13 mouse cellular contexts compared by ENCODE assay signal in genomic region chr10:112746683-112747082, GRCm38 (mm10).
A peak's percentile ranks its signal among the peaks of the same experiment; 100 is the strongest.
DNase-seq lines count a peak whose midpoint lies in the region; ATAC-seq and TF ChIP-seq lines count a peak whose summit lies in the region.
"Had no signal": no experiment of that assay in that cellular context is flagged by ENCODE, and none has a peak within 500 bp of the region (broad histone marks: within the 10 kb centered on the region; RNA-seq: fewer than 3 reads in every experiment).

No protein-coding gene starts in this region.

- intact Hi-C loops in left cerebral cortex, adult 2 months (cut with DNase I) = loop anchor here (10.0 kb wide), 1 partner anchor 262 kb away; no protein-coding TSS in a partner anchor
- intact Hi-C loops in left cerebral cortex, postnatal 36 days (cut with DNase I) = no loop called here
- intact Hi-C loops in left cerebral cortex, postnatal 14 days (cut with DNase I) = loop anchor here (2.0 kb wide), 1 partner anchor 544 kb away; no protein-coding TSS in a partner anchor

- no peak overlapping the region for H3K4me3 ChIP-seq in heart, postnatal 0 days (ENCODE audit: low read depth, low read length)
- H3K4me3 ChIP-seq in left cerebral cortex, adult 2 months = no peak overlapping the region
- H3K4me3 ChIP-seq: hindbrain, embryonic 15.5 days; limb, embryonic 12.5 days had no signal

- ATAC-seq in heart, postnatal 0 days (ENCODE audit: insufficient read depth, low read depth) = no peak
- ATAC-seq in Patski = no peak
- no peak for ATAC-seq in activated CD4-positive, CD25-positive, alpha-beta regulatory T cell, adult 4 months

- no peaks in the 10 kb centered on the region for H3K9me3 ChIP-seq in heart, postnatal 0 days (replicated peaks; ENCODE audit: control insufficient read depth, low read length)
- H3K9me3 ChIP-seq: hindbrain, embryonic 15.5 days; limb, embryonic 12.5 days had no signal

- CTCF ChIA-PET in Patski (lab: Charles Lee) = interaction anchor here (0.7 to 1.4 kb wide), 5 partner anchors 11 to 543 kb away, joined by 3 to 10 read pairs (median 4); no protein-coding TSS in a partner anchor

- H3K27me3 ChIP-seq in heart, postnatal 0 days (ENCODE audit: control insufficient read depth, insufficient read depth, low read length) = no peaks in the 10 kb centered on the region
- peaks cover 4% of the 10 kb centered on the region for H3K27me3 ChIP-seq in Patski
- H3K27me3 ChIP-seq: hindbrain, embryonic 15.5 days; limb, embryonic 12.5 days had no signal

- no peak overlapping the region for H3K27ac ChIP-seq in heart, postnatal 0 days (ENCODE audit: low read depth)
- no peak overlapping the region for H3K27ac ChIP-seq in left cerebral cortex, adult 2 months
- H3K27ac ChIP-seq: hindbrain, embryonic 15.5 days; limb, embryonic 12.5 days had no signal

- H3K4me2 ChIP-seq in heart, postnatal 0 days (ENCODE audit: low read depth, low read length) = no peak overlapping the region
- H3K4me2 ChIP-seq: hindbrain, embryonic 15.5 days; limb, embryonic 12.5 days had no signal

- TF ChIP-seq EP300 in heart, postnatal 0 days (IDR thresholded peaks at IDR 0.05; ENCODE audit: low read depth) = no peak

- no peaks in the 10 kb centered on the region for H3K4me1 ChIP-seq in heart, postnatal 0 days (ENCODE audit: control insufficient read depth, insufficient read depth)
- H3K4me1 ChIP-seq: hindbrain, embryonic 15.5 days; limb, embryonic 12.5 days had no signal

- no peak for DNase-seq in heart, postnatal 0 days (ENCODE audit: low spot score)
- DNase-seq in heart, adult 9 months (ENCODE audit: low spot score in 2 of 2) = no peak
- peak in 1 of 2 experiments; percentile 10 for DNase-seq in left cerebral cortex, adult 2 months (ENCODE audit: extremely low spot score in 1 of 2, low spot score in 2 of 2)
- no peak for DNase-seq in left cerebral cortex, postnatal 36 days (ENCODE audit: low spot score in 2 of 2)
- DNase-seq in Patski (ENCODE audit: low read depth, low spot score) = no peak
- DNase-seq in left cerebral cortex, postnatal 14 days (ENCODE audit: low spot score in 2 of 2) = peak; percentile 50 to 53
- DNase-seq in right cerebral cortex, postnatal 4 days = no peak
- DNase-seq: adrenal gland, adult 2 months; cerebellum, adult 9-11 months; heart, adult 18-20 months had no signal

- no peaks in the 10 kb centered on the region for H3K36me3 ChIP-seq in heart, postnatal 0 days (replicated peaks; ENCODE audit: control insufficient read depth, insufficient read depth, low read length)
- H3K36me3 ChIP-seq: hindbrain, embryonic 15.5 days; limb, embryonic 12.5 days had no signal

- in situ Hi-C loops in Patski (cut with MboI; ENCODE audit: low pct_unique_long_range_greater_than_20kb) = loop anchor here (10.0 kb wide), 1 partner anchor 542 kb away; no protein-coding TSS in a partner anchor

- WGBS in heart, postnatal 0 days = 25% methylated on average over 1 of the region's 1 CpGs

- POLR2A ChIA-PET in Patski (lab: Charles Lee) = no interaction called here

- no peak overlapping the region for H3K9ac ChIP-seq in heart, postnatal 0 days (replicated peaks; ENCODE audit: low read depth, low read length)
- H3K9ac ChIP-seq: hindbrain, embryonic 15.5 days; limb, embryonic 12.5 days had no signal

- peak; percentile 29; the same call in 1 of the 2 replicates for TF ChIP-seq CTCF in heart, postnatal 0 days (IDR thresholded peaks at IDR 0.05; ENCODE audit: low read depth)
- peak; percentile 60 for TF ChIP-seq CTCF in left cerebral cortex, adult 2 months (IDR thresholded peaks at IDR 0.05)
- TF ChIP-seq CTCF in Patski (IDR thresholded peaks at IDR 0.05) = peak; percentile 44

Comparison
In these comparisons a context has a peak if more than half of its experiments do, and no peak if none do; other contexts are left out.
1. DNase-seq: peak in left cerebral cortex, postnatal 14 days (2 of 2); none in heart, postnatal 0 days (single experiment), heart, adult 9 months (0 of 2), left cerebral cortex, postnatal 36 days (0 of 2), Patski (single experiment) and right cerebral cortex, postnatal 4 days (single experiment).
2. Peak in every context shown above with its lines, with median percentiles within 50 percentile points of each other: CTCF ChIP-seq.